Mouse (Mus musculus): ENCODE results near the gene Por. TPM values are rescaled to one million over a fixed set of nuclear protein-coding genes. Genes with fewer than 3 reads are reported as not detected.
A peak's percentile ranks its signal among the peaks of the same experiment; 100 is the strongest.

Gene Por
- polyA plus RNA-seq, 1 experiment from 2014 or later: 91.6 TPM

GRCm38 (mm10) chr5:135743741-135744609 is 74.1 kb downstream of the Por start, which contains the start of gene Tmem120a:
TSS of gene Tmem120a (minus strand) at chr5:135744448.
- ATAC-seq (ENCODE audit: low FRiP score): peak; percentile 96
- Histone ChIP-seq H3K4me3 (replicated peaks) (peak within 1 kb of the TSS; percentile 90), H3K27ac (replicated peaks) (peak within 1 kb of the TSS; percentile 70), H3K9me3 (replicated peaks) (no peaks in the 10 kb centered on the region), H3K4me2 (peak within 1 kb of the TSS; percentile 97), H3K9ac (replicated peaks) (peak within 1 kb of the TSS; percentile 89), H3K27me3 (replicated peaks) (0 out of 2 replicates have a peak, but pooled peaks cover 3% of the 10 kb centered on the region), H3K4me1 (peaks cover 17% of the 10 kb centered on the region), H3K36me3 (peaks cover 16% of the 10 kb centered on the region)
- WGBS: 1% methylated on average over 60 of the region's 60 CpGs

- no peak; the same call in 1 of the 2 replicates for ATAC-seq (ENCODE audit: low FRiP score)
- H3K9ac ChIP-seq (replicated peaks): peak overlapping the region; percentile 89
- H3K27ac ChIP-seq (replicated peaks): peak overlapping the region; percentile 70; the same call in 1 of the 2 replicates
- no peaks in the 10 kb centered on the region for H3K9me3 ChIP-seq (replicated peaks)
- H3K27me3 ChIP-seq (replicated peaks): 0 out of 2 replicates have a peak, but pooled peaks cover 3% of the 10 kb centered on the region
- 19% methylated on average over 12 of the region's 12 CpGs for WGBS
- H3K4me1 ChIP-seq: peaks cover 17% of the 10 kb centered on the region
- H3K36me3 ChIP-seq: peaks cover 16% of the 10 kb centered on the region
- H3K4me2 ChIP-seq: peak overlapping the region; percentile 97
- H3K4me3 ChIP-seq (replicated peaks): peak overlapping the region; percentile 90
Observed at GRCm38 (mm10) chr5:135744742-135745141, 74.9 kb downstream of the Por start.

- Histone ChIP-seq H3K36me3 (no peaks in the 10 kb centered on the region), H3K27ac (replicated peaks) (no peak overlapping the region), H3K4me3 (replicated peaks) (no peak overlapping the region), H3K9ac (replicated peaks) (no peak overlapping the region), H3K4me2 (no peak overlapping the region), H3K9me3 (replicated peaks) (no peaks in the 10 kb centered on the region), H3K27me3 (replicated peaks) (no peaks in the 10 kb centered on the region), H3K4me1 (no peaks in the 10 kb centered on the region)
- no peak for ATAC-seq (ENCODE audit: low FRiP score)
- 90% methylated on average over 1 of the region's 1 CpGs for WGBS
Observed at GRCm38 (mm10) chr5:135751041-135751440, 81.2 kb downstream of the Por start.

GRCm38 (mm10) chr5:135751595-135751994 is 81.8 kb downstream of the Por start:
- Histone ChIP-seq H3K27me3 (replicated peaks) (no peaks in the 10 kb centered on the region), H3K9me3 (replicated peaks) (no peaks in the 10 kb centered on the region), H3K4me1 (no peaks in the 10 kb centered on the region), H3K27ac (replicated peaks) (no peak overlapping the region), H3K9ac (replicated peaks) (no peak overlapping the region), H3K4me3 (replicated peaks) (no peak overlapping the region), H3K4me2 (no peak overlapping the region), H3K36me3 (no peaks in the 10 kb centered on the region)
- ATAC-seq (ENCODE audit: low FRiP score): no peak
- 79% methylated on average over 2 of the region's 2 CpGs for WGBS

GRCm38 (mm10) chr5:135761881-135762280 is 92.0 kb downstream of the Por start:
- no peak overlapping the region for H3K4me2 ChIP-seq
- H3K9ac ChIP-seq (replicated peaks): no peak overlapping the region
- H3K4me1 ChIP-seq: no peaks in the 10 kb centered on the region
- H3K27me3 ChIP-seq (replicated peaks): 0 out of 2 replicates have a peak, but pooled peaks cover 5% of the 10 kb centered on the region
- no peak overlapping the region for H3K27ac ChIP-seq (replicated peaks)
- no peak for ATAC-seq (ENCODE audit: low FRiP score)
- no peaks in the 10 kb centered on the region for H3K36me3 ChIP-seq
- no peaks in the 10 kb centered on the region for H3K9me3 ChIP-seq (replicated peaks)
- 83% methylated on average over 3 of the region's 3 CpGs for WGBS
- H3K4me3 ChIP-seq (replicated peaks): no peak overlapping the region

GRCm38 (mm10) chr5:135763526-135763925 is 93.7 kb downstream of the Por start:
- Histone ChIP-seq H3K4me1 (no peaks in the 10 kb centered on the region), H3K4me2 (no peak overlapping the region), H3K27me3 (replicated peaks) (0 out of 2 replicates have a peak, but pooled peaks cover 5% of the 10 kb centered on the region), H3K9me3 (replicated peaks) (no peaks in the 10 kb centered on the region), H3K4me3 (replicated peaks) (no peak overlapping the region), H3K36me3 (no peaks in the 10 kb centered on the region), H3K9ac (replicated peaks) (no peak overlapping the region), H3K27ac (replicated peaks) (no peak overlapping the region)
- ATAC-seq (ENCODE audit: low FRiP score): no peak
- WGBS: 3% methylated on average over 7 of the region's 7 CpGs

- H3K4me1 ChIP-seq: no peaks in the 10 kb centered on the region
- no peak overlapping the region for H3K9ac ChIP-seq (replicated peaks)
- no peaks in the 10 kb centered on the region for H3K9me3 ChIP-seq (replicated peaks)
- 76% methylated on average over 3 of the region's 3 CpGs for WGBS
- ATAC-seq (ENCODE audit: low FRiP score): no peak
- no peak overlapping the region for H3K4me2 ChIP-seq
- H3K27ac ChIP-seq (replicated peaks): no peak overlapping the region
- H3K36me3 ChIP-seq: no peaks in the 10 kb centered on the region
- H3K4me3 ChIP-seq (replicated peaks): no peak overlapping the region
- H3K27me3 ChIP-seq (replicated peaks): 0 out of 2 replicates have a peak, but pooled peaks cover 5% of the 10 kb centered on the region
Observed at GRCm38 (mm10) chr5:135764971-135765370, 95.1 kb downstream of the Por start.

GRCm38 (mm10) chr5:135772519-135772918 is 102.7 kb downstream of the Por start:
- Histone ChIP-seq H3K9ac (replicated peaks) (no peak overlapping the region), H3K4me1 (peaks cover 7% of the 10 kb centered on the region), H3K27ac (replicated peaks) (no peak overlapping the region), H3K9me3 (replicated peaks) (no peaks in the 10 kb centered on the region), H3K4me2 (no peak overlapping the region), H3K36me3 (no peaks in the 10 kb centered on the region), H3K27me3 (replicated peaks) (no peaks in the 10 kb centered on the region), H3K4me3 (replicated peaks) (no peak overlapping the region)
- no peak for ATAC-seq (ENCODE audit: low FRiP score)
- 73% methylated on average over 3 of the region's 3 CpGs for WGBS

GRCm38 (mm10) chr5:135776546-135776945 is 106.7 kb downstream of the Por start:
- 81% methylated on average over 4 of the region's 4 CpGs for WGBS
- no peak overlapping the region for H3K27ac ChIP-seq (replicated peaks)
- no peak overlapping the region for H3K4me3 ChIP-seq (replicated peaks)
- ATAC-seq (ENCODE audit: low FRiP score): no peak
- no peak overlapping the region for H3K9ac ChIP-seq (replicated peaks)
- H3K9me3 ChIP-seq (replicated peaks): no peaks in the 10 kb centered on the region
- H3K36me3 ChIP-seq: peaks cover 4% of the 10 kb centered on the region
- H3K27me3 ChIP-seq (replicated peaks): no peaks in the 10 kb centered on the region
- no peak overlapping the region for H3K4me2 ChIP-seq
- peaks cover 27% of the 10 kb centered on the region for H3K4me1 ChIP-seq

GRCm38 (mm10) chr5:135777796-135778470 is 108.1 kb downstream of the Por start, which contains the start of gene Styxl1:
TSS of gene Styxl1 (minus strand) at chr5:135778385.
- peak within 1 kb of the TSS; percentile 94 for H3K4me3 ChIP-seq (replicated peaks)
- H3K4me1 ChIP-seq: peaks cover 27% of the 10 kb centered on the region
- under 1% methylated on average over 44 of the region's 45 CpGs for WGBS

GRCm38 (mm10) chr5:135778471-135779445 is 108.9 kb downstream of the Por start, which contains the start of gene Mdh2:
TSS of gene Mdh2 (plus strand) at chr5:135778480.
- peak within 1 kb of the TSS; percentile 94 for H3K4me3 ChIP-seq (replicated peaks)
- peaks cover 20% of the 10 kb centered on the region for H3K36me3 ChIP-seq
- H3K9me3 ChIP-seq (replicated peaks): no peaks in the 10 kb centered on the region
- WGBS: 1% methylated on average over 70 of the region's 70 CpGs
- H3K9ac ChIP-seq (replicated peaks): peak within 1 kb of the TSS; percentile 90
- peaks cover 27% of the 10 kb centered on the region for H3K4me1 ChIP-seq
- peak; percentile 99 for ATAC-seq (ENCODE audit: low FRiP score)
- no peaks in the 10 kb centered on the region for H3K27me3 ChIP-seq (replicated peaks)
- H3K4me2 ChIP-seq: peak within 1 kb of the TSS; percentile 85
- H3K27ac ChIP-seq (replicated peaks): peak within 1 kb of the TSS; percentile 95

More at GRCm38 (mm10) chr5:135777796-135778470, 108.1 kb downstream of the Por start, which contains the start of gene Styxl1:
- Histone ChIP-seq H3K27me3 (replicated peaks) (no peaks in the 10 kb centered on the region), H3K4me2 (peak within 1 kb of the TSS; percentile 85), H3K36me3 (peaks cover 12% of the 10 kb centered on the region), H3K9me3 (replicated peaks) (no peaks in the 10 kb centered on the region), H3K9ac (replicated peaks) (peak within 1 kb of the TSS; percentile 90), H3K27ac (replicated peaks) (peak within 1 kb of the TSS; percentile 95)
- ATAC-seq (ENCODE audit: low FRiP score): peak; percentile 48

Data from neural tube, embryonic 15.5 days (tissue).